Mouse (Mus musculus) cerebellum, postnatal 36 days (tissue): ENCODE results near the gene Gm20937.
"Not testable (repeated sequence)": the region's sequence is repeated elsewhere in the genome, so short reads cannot be mapped to it uniquely, and the experiment has no call there.

ENCODE experiments used
- DNase-seq, 2 experiments: peaks; one replicate each; pipeline ENCODE4 v3.0.0; 2021 to 2022; ENCODE audit warnings: mixed read lengths in 2 of 2

Gene Gm20937

DNA sequence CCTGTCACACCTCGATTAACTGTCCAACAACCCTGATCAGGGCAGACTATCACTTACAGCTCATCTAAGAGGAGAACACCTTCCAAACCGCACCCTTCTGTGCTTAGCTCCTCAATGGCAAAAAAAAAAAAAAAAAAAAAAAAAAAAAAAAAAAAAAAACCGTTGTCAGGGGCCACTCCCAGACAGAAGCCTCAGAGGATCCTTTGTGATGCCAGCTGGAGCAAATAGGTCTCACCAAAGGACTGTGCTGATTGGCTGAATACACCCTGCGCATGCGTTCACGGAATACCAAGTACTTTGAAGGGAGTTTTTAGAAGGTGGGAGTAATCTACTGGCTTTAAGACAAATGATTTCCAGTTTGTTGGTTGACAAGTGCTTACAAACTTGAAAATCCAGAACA, at the start of gene Gm20937:
Gm20937 (minus strand) TSS at position 101 of the 400 bp plus-strand sequence.
- not testable (repeated sequence) for DNase-seq
